Mouse (Mus musculus): Measurements from ENCODE around the gene H2-T3. TPM values are rescaled to one million over a fixed set of nuclear protein-coding genes. Genes with fewer than 3 reads are reported as not detected.
"Not testable (repeated sequence)": the region's sequence is repeated elsewhere in the genome, so short reads cannot be mapped to it uniquely, and the experiment has no call there.

Gene H2-T3
- polyA plus RNA-seq, 1 experiment from 2014 or later: 1.3 TPM

- Histone ChIP-seq H3K27ac (ENCODE audit: low read depth) (peak within 1 kb of the TSS; percentile 69), H3K9ac (peak within 1 kb of the TSS; percentile 65), H3K27me3 (ENCODE audit: insufficient read depth, low read length) (peaks cover 31% of the 10 kb centered on the region), H3K36me3 (ENCODE audit: insufficient read depth) (no peaks in the 10 kb centered on the region), H3K4me1 (ENCODE audit: insufficient read depth) (no peaks in the 10 kb centered on the region), H3K4me3 (ENCODE audit: low read depth, low read length) (peak within 1 kb of the TSS; percentile 44), H3K4me2 (peak within 1 kb of the TSS; percentile 55), H3K9me3 (ENCODE audit: low read depth, low read length) (no peaks in the 10 kb centered on the region)
- 0 out of 2 replicates have a peak, but pooled peaks have one; percentile 10 for ATAC-seq (ENCODE audit: insufficient read depth)
- WGBS: 2% methylated on average over 62 of the region's 63 CpGs
- no peak for DNase-seq
- TF ChIP-seq CTCF (IDR thresholded peaks at IDR 0.05; ENCODE audit: low read depth): no peak
Observed at GRCm38 (mm10) chr17:36168039-36168652, 21.9 kb downstream of the H2-T3 start, which contains the start of gene Gm8909. Gm8909 (minus strand) TSS chr17:36168537.

GRCm38 (mm10) chr17:36167306-36168038 is 22.6 kb downstream of the H2-T3 start:
- peak overlapping the region; percentile 69 for H3K27ac ChIP-seq (ENCODE audit: low read depth)
- WGBS: under 1% methylated on average over 51 of the region's 51 CpGs
- peak; percentile 39 for DNase-seq
- TF ChIP-seq CTCF (IDR thresholded peaks at IDR 0.05; ENCODE audit: low read depth): no peak
- no peaks in the 10 kb centered on the region for H3K36me3 ChIP-seq (ENCODE audit: insufficient read depth)
- H3K4me3 ChIP-seq (ENCODE audit: low read depth, low read length): peak overlapping the region; percentile 44
- H3K27me3 ChIP-seq (ENCODE audit: insufficient read depth, low read length): peaks cover 32% of the 10 kb centered on the region
- ATAC-seq (ENCODE audit: insufficient read depth): peak; percentile 59
- peak overlapping the region; percentile 55 for H3K4me2 ChIP-seq
- no peaks in the 10 kb centered on the region for H3K9me3 ChIP-seq (ENCODE audit: low read depth, low read length)
- H3K9ac ChIP-seq: peak overlapping the region; percentile 65
- no peaks in the 10 kb centered on the region for H3K4me1 ChIP-seq (ENCODE audit: insufficient read depth)

GRCm38 (mm10) chr17:36166901-36167300 is 23.2 kb downstream of the H2-T3 start:
- not testable (repeated sequence) for H3K27ac ChIP-seq (ENCODE audit: low read depth)
- WGBS: 16% methylated on average over 2 of the region's 2 CpGs
- H3K9ac ChIP-seq: 0 out of 2 replicates have a peak overlapping the region, but pooled peaks have one; percentile 65

GRCm38 (mm10) chr17:36161129-36162051 is 28.7 kb downstream of the H2-T3 start:
- Histone ChIP-seq H3K27ac (ENCODE audit: low read depth) (peak overlapping the region; percentile 76), H3K27me3 (ENCODE audit: insufficient read depth, low read length) (peaks cover 40% of the 10 kb centered on the region), H3K9me3 (ENCODE audit: low read depth, low read length) (no peaks in the 10 kb centered on the region), H3K36me3 (ENCODE audit: insufficient read depth) (no peaks in the 10 kb centered on the region), H3K4me3 (ENCODE audit: low read depth, low read length) (peak overlapping the region; percentile 32), H3K9ac (peak overlapping the region; percentile 47), H3K4me2 (peak overlapping the region; percentile 60), H3K4me1 (ENCODE audit: insufficient read depth) (no peaks in the 10 kb centered on the region)
- DNase-seq: peak; percentile 30
- TF ChIP-seq CTCF (IDR thresholded peaks at IDR 0.05; ENCODE audit: low read depth): no peak
- 3% methylated on average over 55 of the region's 56 CpGs for WGBS
- ATAC-seq (ENCODE audit: insufficient read depth): peak; percentile 55

More at GRCm38 (mm10) chr17:36166901-36167300, 23.2 kb downstream of the H2-T3 start:
- H3K4me2 ChIP-seq: peak overlapping the region; percentile 55
- H3K4me3 ChIP-seq (ENCODE audit: low read depth, low read length): peak overlapping the region; percentile 44
- DNase-seq; ATAC-seq (ENCODE audit: insufficient read depth); H3K9me3 ChIP-seq (ENCODE audit: low read depth, low read length); H3K4me1 ChIP-seq (ENCODE audit: insufficient read depth); H3K36me3 ChIP-seq (ENCODE audit: insufficient read depth): not testable (repeated sequence)
- H3K27me3 ChIP-seq (ENCODE audit: insufficient read depth, low read length): peaks cover 38% of the 10 kb centered on the region

- DNase-seq; H3K9me3 ChIP-seq (ENCODE audit: low read depth, low read length); H3K36me3 ChIP-seq (ENCODE audit: insufficient read depth); H3K4me1 ChIP-seq (ENCODE audit: insufficient read depth); ATAC-seq (ENCODE audit: insufficient read depth): not testable (repeated sequence)
- H3K4me2 ChIP-seq: peak overlapping the region; percentile 57
- H3K9ac ChIP-seq: peak overlapping the region; percentile 55
- WGBS: 13% methylated on average over 11 of the region's 11 CpGs
- peaks cover 40% of the 10 kb centered on the region for H3K27me3 ChIP-seq (ENCODE audit: insufficient read depth, low read length)
- peak overlapping the region; percentile 69; the same call in 1 of the 2 replicates for H3K27ac ChIP-seq (ENCODE audit: low read depth)
- H3K4me3 ChIP-seq (ENCODE audit: low read depth, low read length): peak overlapping the region; percentile 40
Observed at GRCm38 (mm10) chr17:36158264-36158663, 31.8 kb downstream of the H2-T3 start.

- Histone ChIP-seq H3K27ac (ENCODE audit: low read depth) (peak overlapping the region; percentile 69), H3K4me3 (ENCODE audit: low read depth, low read length) (peak overlapping the region; percentile 40), H3K27me3 (ENCODE audit: insufficient read depth, low read length) (peaks cover 40% of the 10 kb centered on the region), H3K4me2 (peak overlapping the region; percentile 57), H3K9ac (peak overlapping the region; percentile 55)
- DNase-seq: peak; percentile 55
- not testable (repeated sequence) for H3K4me1 ChIP-seq (ENCODE audit: insufficient read depth); ATAC-seq (ENCODE audit: insufficient read depth); H3K9me3 ChIP-seq (ENCODE audit: low read depth, low read length); H3K36me3 ChIP-seq (ENCODE audit: insufficient read depth)
- under 1% methylated on average over 36 of the region's 36 CpGs for WGBS
Observed at GRCm38 (mm10) chr17:36157782-36158181, 32.3 kb downstream of the H2-T3 start.
